Mouse (Mus musculus): Measurements from ENCODE around the gene Atp1a4.
A peak's percentile ranks its signal among the peaks of the same experiment; 100 is the strongest.

Gene Atp1a4

GRCm38 (mm10) chr1:172258314-172258713 is at the start of gene Atp1a4:
TSS of gene Atp1a4 (minus strand) at chr1:172258414.
- no peak for DNase-seq

- no peak for DNase-seq
Observed at GRCm38 (mm10) chr1:172307936-172308335, 49.7 kb upstream of the Atp1a4 start.

- no peak for DNase-seq
Observed at GRCm38 (mm10) chr1:172306885-172307284, 48.7 kb upstream of the Atp1a4 start.

- no peak for DNase-seq
Observed at GRCm38 (mm10) chr1:172306196-172306595, 48.0 kb upstream of the Atp1a4 start.

- no peak for DNase-seq
Observed at GRCm38 (mm10) chr1:172305635-172306034, 47.4 kb upstream of the Atp1a4 start.

GRCm38 (mm10) chr1:172305153-172305552 is 46.9 kb upstream of the Atp1a4 start:
- DNase-seq: no peak

GRCm38 (mm10) chr1:172304443-172304842 is 46.2 kb upstream of the Atp1a4 start:
- no peak for DNase-seq

- DNase-seq: peak; percentile 66
Observed at GRCm38 (mm10) chr1:172302851-172303250, 44.6 kb upstream of the Atp1a4 start.

GRCm38 (mm10) chr1:172302311-172302710 is 44.1 kb upstream of the Atp1a4 start:
- no peak for DNase-seq

GRCm38 (mm10) chr1:172301180-172301579 is 43.0 kb upstream of the Atp1a4 start:
- peak; percentile 45 for DNase-seq

- no peak for DNase-seq
Observed at GRCm38 (mm10) chr1:172300247-172300646, 42.0 kb upstream of the Atp1a4 start.

GRCm38 (mm10) chr1:172299528-172299927 is 41.3 kb upstream of the Atp1a4 start:
- DNase-seq: no peak

GRCm38 (mm10) chr1:172297611-172298537 is 39.7 kb upstream of the Atp1a4 start, which contains the start of gene Atp1a2:
TSS of gene Atp1a2 (minus strand) at chr1:172298064.
- DNase-seq: peak; percentile 73

GRCm38 (mm10) chr1:172296816-172297510 is 38.7 kb upstream of the Atp1a4 start:
- DNase-seq: no peak

GRCm38 (mm10) chr1:172295751-172296197 is 37.6 kb upstream of the Atp1a4 start:
- DNase-seq: no peak

GRCm38 (mm10) chr1:172293449-172293848 is 35.2 kb upstream of the Atp1a4 start:
- no peak for DNase-seq

GRCm38 (mm10) chr1:172292880-172293279 is 34.7 kb upstream of the Atp1a4 start:
- no peak for DNase-seq

- DNase-seq: no peak
Observed at GRCm38 (mm10) chr1:172289617-172289946, 31.4 kb upstream of the Atp1a4 start.

GRCm38 (mm10) chr1:172288900-172289616 is 30.8 kb upstream of the Atp1a4 start:
- no peak for DNase-seq

- DNase-seq: no peak
Observed at GRCm38 (mm10) chr1:172286740-172287139, 28.5 kb upstream of the Atp1a4 start.

GRCm38 (mm10) chr1:172284221-172284620 is 26.0 kb upstream of the Atp1a4 start:
- no peak for DNase-seq

- DNase-seq: no peak
Observed at GRCm38 (mm10) chr1:172283073-172283472, 24.9 kb upstream of the Atp1a4 start.

Data from embryo, embryonic 11 days (tissue).